7 mouse cellular contexts compared by ENCODE assay signal in genomic region chr17:65885697-65886529, GRCm38 (mm10). TPM values are rescaled to one million over a fixed set of nuclear protein-coding genes. Genes with fewer than 3 reads are reported as not detected.
DNase-seq lines count a peak whose midpoint lies in the region; ATAC-seq and TF ChIP-seq lines count a peak whose summit lies in the region.

Ralbp1 (minus strand) TSS chr17:65885798.

- H3K4me2 ChIP-seq in embryonic facial prominence, embryonic 14.5 days (ENCODE audit: low read depth, low read length), result peak within 1 kb of the TSS; percentile 90
- H3K4me2 ChIP-seq in kidney, embryonic 15.5 days, result peak within 1 kb of the TSS; percentile 95
- H3K4me2 ChIP-seq in liver, embryonic 13.5 days, result peak within 1 kb of the TSS; percentile 95

- no peak for DNase-seq in G1E (ENCODE audit: low spot score)
- DNase-seq in adrenal gland, postnatal 25 days, result no peak
- DNase-seq in embryonic facial prominence, embryonic 14.5 days (ENCODE audit: low spot score), result peak; percentile 59
- peak; percentile 40 to 48 for DNase-seq in heart, adult 9 months (ENCODE audit: low spot score in 2 of 2)
- DNase-seq in liver, embryonic 13.5 days, result peak; percentile 26
- DNase-seq in neural tube, embryonic 10.5 days (ENCODE audit: extremely low spot score, low spot score), result peak; percentile 39

- ATAC-seq in G1E (ENCODE audit: extremely low read depth, insufficient number of reproducible peaks, low FRiP score, poor library complexity, severe bottlenecking), result peak; percentile 22; the same call in 1 of the 2 replicates
- ATAC-seq in embryonic facial prominence, embryonic 14.5 days (ENCODE audit: low read depth), result no peak
- no peak for ATAC-seq in kidney, embryonic 15.5 days (replicated peaks; ENCODE audit: low FRiP score)
- no peak for ATAC-seq in liver, embryonic 13.5 days (ENCODE audit: low read depth)

- no peaks in the 10 kb centered on the region for H3K9me3 ChIP-seq in G1E (replicated peaks)
- no peaks in the 10 kb centered on the region for H3K9me3 ChIP-seq in embryonic facial prominence, embryonic 14.5 days (ENCODE audit: control insufficient read depth, low read length)
- no peaks in the 10 kb centered on the region for H3K9me3 ChIP-seq in kidney, embryonic 15.5 days (replicated peaks)
- H3K9me3 ChIP-seq in liver, embryonic 13.5 days (replicated peaks), result no peaks in the 10 kb centered on the region

- peaks cover 45% of the 10 kb centered on the region for H3K4me1 ChIP-seq in G1E (ENCODE audit: insufficient read depth, low read depth, low read length)
- H3K4me1 ChIP-seq in embryonic facial prominence, embryonic 14.5 days (ENCODE audit: control insufficient read depth, insufficient read depth, low read length), result peaks cover 17% of the 10 kb centered on the region
- peaks cover 38% of the 10 kb centered on the region for H3K4me1 ChIP-seq in kidney, embryonic 15.5 days
- H3K4me1 ChIP-seq in liver, embryonic 13.5 days (replicated peaks), result peaks cover 46% of the 10 kb centered on the region

- H3K4me3 ChIP-seq in G1E (ENCODE audit: low read depth, low read length), result peak within 1 kb of the TSS; percentile 96
- peak within 1 kb of the TSS; percentile 92 for H3K4me3 ChIP-seq in embryonic facial prominence, embryonic 14.5 days (ENCODE audit: low read depth, low read length)
- peak within 1 kb of the TSS; percentile 89 for H3K4me3 ChIP-seq in kidney, embryonic 15.5 days (replicated peaks)
- peak within 1 kb of the TSS; percentile 98 for H3K4me3 ChIP-seq in liver, embryonic 13.5 days (replicated peaks)

- 9% methylated on average over 14 of the region's 14 CpGs for WGBS in embryonic facial prominence, embryonic 14.5 days
- 5% methylated on average over 14 of the region's 14 CpGs for WGBS in kidney, embryonic 15.5 days
- 3% methylated on average over 14 of the region's 14 CpGs for WGBS in liver, embryonic 13.5 days (ENCODE audit: insufficient replicate concordance)

- peak within 1 kb of the TSS; percentile 98 for H3K27ac ChIP-seq in embryonic facial prominence, embryonic 14.5 days (replicated peaks; ENCODE audit: low read depth, low read length)
- peak within 1 kb of the TSS; percentile 100 for H3K27ac ChIP-seq in kidney, embryonic 15.5 days
- peak within 1 kb of the TSS; percentile 96 for H3K27ac ChIP-seq in liver, embryonic 13.5 days

- H3K9ac ChIP-seq in embryonic facial prominence, embryonic 14.5 days (ENCODE audit: low read depth, low read length), result peak within 1 kb of the TSS; percentile 87
- H3K9ac ChIP-seq in kidney, embryonic 15.5 days, result peak within 1 kb of the TSS; percentile 70
- H3K9ac ChIP-seq in liver, embryonic 13.5 days, result peak within 1 kb of the TSS; percentile 98

- H3K36me3 ChIP-seq in G1E (replicated peaks), result peaks cover 12% of the 10 kb centered on the region
- H3K36me3 ChIP-seq in embryonic facial prominence, embryonic 14.5 days (ENCODE audit: control insufficient read depth, insufficient read depth, low read length), result no peaks in the 10 kb centered on the region
- no peaks in the 10 kb centered on the region for H3K36me3 ChIP-seq in kidney, embryonic 15.5 days
- no peaks in the 10 kb centered on the region for H3K36me3 ChIP-seq in liver, embryonic 13.5 days

- no peaks in the 10 kb centered on the region for H3K27me3 ChIP-seq in G1E (ENCODE audit: insufficient read depth, low read length)
- no peaks in the 10 kb centered on the region for H3K27me3 ChIP-seq in embryonic facial prominence, embryonic 14.5 days (replicated peaks; ENCODE audit: control insufficient read depth, insufficient read depth, low read length)
- H3K27me3 ChIP-seq in kidney, embryonic 15.5 days, result no peaks in the 10 kb centered on the region
- H3K27me3 ChIP-seq in liver, embryonic 13.5 days, result no peaks in the 10 kb centered on the region

- no peak for TF ChIP-seq CTCF in G1E (IDR thresholded peaks at IDR 0.05; ENCODE audit: low read depth, low read length)

RNA-seq across cellular contexts. Expression of gene Ralbp1, which starts in this region (rescaled TPM):
- total RNA-seq in G1E (2014; fragmentation: Nextera tagmentation) (29.6 and 32.5 TPM in 2 replicates), G1E (2017) (63.1 and 69.1 TPM in 2 replicates)
- 54.8 and 58.4 TPM in 2 replicates for polyA plus RNA-seq in G1E (2012)
- 48.4 and 56.4 TPM in 2 replicates for total RNA-seq in adrenal gland, postnatal 25 days (2021)
- polyA plus RNA-seq in embryonic facial prominence, embryonic 14.5 days (2014; fragmentation: Nextera tagmentation; extraction: Ambion mirVana), result 88.9 and 95.6 TPM in 2 replicates
- polyA plus RNA-seq in kidney, embryonic 15.5 days (2015; fragmentation: Nextera tagmentation; extraction: Ambion mirVana), result 66.0 and 70.2 TPM in 2 replicates
- polyA plus RNA-seq in liver, embryonic 13.5 days (2015; fragmentation: Nextera tagmentation; extraction: Ambion mirVana), result 47.2 and 53.3 TPM in 2 replicates

Comparison
In these comparisons a context has a peak if more than half of its experiments do, and no peak if none do; other contexts are left out.
1. DNase-seq: peak in embryonic facial prominence, embryonic 14.5 days (single experiment), heart, adult 9 months (2 of 2), liver, embryonic 13.5 days (single experiment) and neural tube, embryonic 10.5 days (single experiment); none in G1E (single experiment) and adrenal gland, postnatal 25 days (single experiment).
2. Peak in every context shown above with its lines, with median percentiles within 50 percentile points of each other: H3K4me3 ChIP-seq, H3K27ac ChIP-seq, H3K4me2 ChIP-seq and H3K9ac ChIP-seq.